Mouse (Mus musculus): ENCODE measurements around the gene Ccl12.

The Ccl12 gene

GRCm38 (mm10) chr11:82116041-82116440, 14.4 kb downstream of the Ccl12 start:
- in situ Hi-C loops (cut with MboI; ENCODE audit: low pct_unique_long_range_greater_than_20kb in 1 of 2, low sequenced_read_pairs in 2 of 2, unreplicated experiment in 1 of 2) = no loop called here

- in situ Hi-C loops (cut with MboI; ENCODE audit: low pct_unique_long_range_greater_than_20kb in 1 of 2, low sequenced_read_pairs in 2 of 2, unreplicated experiment in 1 of 2) = no loop called here
These were observed 31.3 kb downstream of the Ccl12 start for GRCm38 (mm10) chr11:82132977-82133376.

GRCm38 (mm10) chr11:82136196-82136595, 34.6 kb downstream of the Ccl12 start:
- in situ Hi-C loops (cut with MboI; ENCODE audit: low pct_unique_long_range_greater_than_20kb in 1 of 2, low sequenced_read_pairs in 2 of 2, unreplicated experiment in 1 of 2) = no loop called here

GRCm38 (mm10) chr11:82139492-82140094, 37.9 kb downstream of the Ccl12 start:
- in situ Hi-C loops (cut with MboI; ENCODE audit: low pct_unique_long_range_greater_than_20kb in 1 of 2, low sequenced_read_pairs in 2 of 2, unreplicated experiment in 1 of 2) = no loop called here
